Mouse (Mus musculus): Measurements from ENCODE around the gene Wdr83os. TPM values are rescaled to one million over a fixed set of nuclear protein-coding genes. Genes with fewer than 3 reads are reported as not detected.
"Not testable (repeated sequence)": the region's sequence is repeated elsewhere in the genome, so short reads cannot be mapped to it uniquely, and the experiment has no call there.

Wdr83os gene
- polyA plus RNA-seq, 2 experiments: 87.2 to 139 TPM

DNA sequence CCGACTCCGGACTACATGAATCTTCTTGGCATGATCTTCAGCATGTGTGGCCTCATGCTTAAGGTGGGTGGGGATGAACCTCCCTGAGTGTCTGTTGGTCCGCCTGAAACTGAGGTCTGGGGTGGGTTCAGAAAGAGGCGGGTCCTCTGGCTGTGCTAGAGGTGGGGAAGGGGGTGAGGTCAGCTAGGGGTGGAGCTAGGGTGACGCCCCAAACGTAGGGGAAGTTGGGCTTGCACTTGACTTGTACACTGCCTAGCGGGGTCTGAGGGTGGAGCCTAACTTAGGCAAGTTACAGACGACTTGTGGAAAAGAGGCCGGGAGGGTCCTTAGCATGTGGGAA is 646 bp downstream of the Wdr83os start, which contains the start of gene Wdr83:
Wdr83 (minus strand) TSS at position 91 of the 340 bp plus-strand sequence.
- peak within 1 kb of the TSS; percentile 65 for H3K27ac ChIP-seq (replicated peaks; ENCODE audit: low read depth, low read length)
- peak within 1 kb of the TSS; percentile 63 for H3K4me3 ChIP-seq (replicated peaks; ENCODE audit: low read length)
- H3K4me1 ChIP-seq (ENCODE audit: control insufficient read depth, insufficient read depth, low read length): peaks cover 16% of the 10 kb centered on the region
- no peak for TF ChIP-seq POLR2A (IDR thresholded peaks at IDR 0.05; ENCODE audit: borderline replicate concordance, extremely low read depth, insufficient read depth, insufficient read length)
- under 1% methylated on average over 9 of the region's 9 CpGs for WGBS
- ATAC-seq (ENCODE audit: low FRiP score, low read depth) (peak; percentile 56; the same call in 1 of the 2 replicates), DNase-seq (ENCODE audit: low spot score) (peak; percentile 58)
- peak within 1 kb of the TSS; percentile 92 for H3K4me2 ChIP-seq (replicated peaks; ENCODE audit: low read depth, low read length, severe bottlenecking)
- peak within 1 kb of the TSS; percentile 71 for H3K9ac ChIP-seq (ENCODE audit: low read depth, low read length, severe bottlenecking)
- H3K27me3 ChIP-seq (ENCODE audit: control insufficient read depth, insufficient read depth, low read length): no peaks in the 10 kb centered on the region
- no peaks in the 10 kb centered on the region for H3K9me3 ChIP-seq (ENCODE audit: control insufficient read depth, low read length)
- H3K36me3 ChIP-seq (ENCODE audit: control insufficient read depth, insufficient read depth, low read length): peaks cover 23% of the 10 kb centered on the region

DNA sequence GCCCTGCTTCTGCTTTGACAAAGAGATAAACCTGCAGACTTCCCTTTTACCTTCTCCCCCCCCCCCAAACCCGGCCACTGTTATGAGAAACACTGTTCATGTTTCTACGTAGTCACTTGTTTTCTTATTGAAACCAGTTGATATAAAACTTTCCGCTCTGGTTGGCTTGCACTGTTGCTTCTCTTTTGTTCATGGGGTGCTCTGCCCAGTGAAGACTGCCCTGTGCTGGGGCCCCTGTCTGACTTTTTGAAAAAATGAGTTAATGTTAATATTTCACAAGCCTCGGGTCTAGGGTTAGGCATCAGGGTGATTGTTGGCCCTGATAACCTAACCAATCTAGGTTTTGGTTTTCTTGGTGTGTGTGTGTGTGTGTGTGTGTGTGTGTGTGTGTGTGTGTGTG is 1.6 kb downstream of the Wdr83os start:
- H3K4me3 ChIP-seq (replicated peaks; ENCODE audit: low read length); DNase-seq (ENCODE audit: low spot score); H3K9ac ChIP-seq (ENCODE audit: low read depth, low read length, severe bottlenecking); H3K27ac ChIP-seq (replicated peaks; ENCODE audit: low read depth, low read length); H3K4me2 ChIP-seq (replicated peaks; ENCODE audit: low read depth, low read length, severe bottlenecking); ATAC-seq (ENCODE audit: low FRiP score, low read depth); H3K9me3 ChIP-seq (ENCODE audit: control insufficient read depth, low read length); H3K27me3 ChIP-seq (ENCODE audit: control insufficient read depth, insufficient read depth, low read length): not testable (repeated sequence)
- Histone ChIP-seq H3K36me3 (ENCODE audit: control insufficient read depth, insufficient read depth, low read length) (peaks cover 27% of the 10 kb centered on the region), H3K4me1 (ENCODE audit: control insufficient read depth, insufficient read depth, low read length) (peaks cover 16% of the 10 kb centered on the region)
- WGBS: 87% methylated on average over 4 of the region's 4 CpGs

GRCm38 (mm10) chr8:85083108-85083813 is 2.7 kb downstream of the Wdr83os start, which contains the start of gene Man2b1:
Gene Man2b1 (plus strand): TSS chr8:85083270.
- Histone ChIP-seq H3K36me3 (ENCODE audit: control insufficient read depth, insufficient read depth, low read length) (peaks cover 30% of the 10 kb centered on the region), H3K4me2 (replicated peaks; ENCODE audit: low read depth, low read length, severe bottlenecking) (peak within 1 kb of the TSS; percentile 70), H3K27me3 (ENCODE audit: control insufficient read depth, insufficient read depth, low read length) (no peaks in the 10 kb centered on the region), H3K9ac (ENCODE audit: low read depth, low read length, severe bottlenecking) (peak within 1 kb of the TSS; percentile 61), H3K9me3 (ENCODE audit: control insufficient read depth, low read length) (no peaks in the 10 kb centered on the region), H3K27ac (replicated peaks; ENCODE audit: low read depth, low read length) (no peak within 1 kb of the TSS), H3K4me3 (replicated peaks; ENCODE audit: low read length) (peak within 1 kb of the TSS; percentile 58), H3K4me1 (ENCODE audit: control insufficient read depth, insufficient read depth, low read length) (peaks cover 16% of the 10 kb centered on the region)
- no peak for TF ChIP-seq POLR2A (IDR thresholded peaks at IDR 0.05; ENCODE audit: borderline replicate concordance, extremely low read depth, insufficient read depth, insufficient read length)
- ATAC-seq (ENCODE audit: low FRiP score, low read depth) (peak; percentile 78), DNase-seq (ENCODE audit: low spot score) (peak; percentile 86)
- under 1% methylated on average over 30 of the region's 30 CpGs for WGBS

- DNase-seq (ENCODE audit: low spot score): no peak
- peaks cover 32% of the 10 kb centered on the region for H3K36me3 ChIP-seq (ENCODE audit: control insufficient read depth, insufficient read depth, low read length)
- H3K27me3 ChIP-seq (ENCODE audit: control insufficient read depth, insufficient read depth, low read length): no peaks in the 10 kb centered on the region
- H3K27ac ChIP-seq (replicated peaks; ENCODE audit: low read depth, low read length): no peak overlapping the region
- no peaks in the 10 kb centered on the region for H3K9me3 ChIP-seq (ENCODE audit: control insufficient read depth, low read length)
- no peak overlapping the region for H3K4me3 ChIP-seq (replicated peaks; ENCODE audit: low read length)
- no peak for TF ChIP-seq POLR2A (IDR thresholded peaks at IDR 0.05; ENCODE audit: borderline replicate concordance, extremely low read depth, insufficient read depth, insufficient read length)
- peaks cover 15% of the 10 kb centered on the region for H3K4me1 ChIP-seq (ENCODE audit: control insufficient read depth, insufficient read depth, low read length)
- no peak overlapping the region for H3K9ac ChIP-seq (ENCODE audit: low read depth, low read length, severe bottlenecking)
- no peak overlapping the region for H3K4me2 ChIP-seq (replicated peaks; ENCODE audit: low read depth, low read length, severe bottlenecking)
- WGBS: 93% methylated on average over 8 of the region's 8 CpGs
- no peak for ATAC-seq (ENCODE audit: low FRiP score, low read depth)
Measured at GRCm38 (mm10) chr8:85084633-85085032, 4.1 kb downstream of the Wdr83os start.

DNA sequence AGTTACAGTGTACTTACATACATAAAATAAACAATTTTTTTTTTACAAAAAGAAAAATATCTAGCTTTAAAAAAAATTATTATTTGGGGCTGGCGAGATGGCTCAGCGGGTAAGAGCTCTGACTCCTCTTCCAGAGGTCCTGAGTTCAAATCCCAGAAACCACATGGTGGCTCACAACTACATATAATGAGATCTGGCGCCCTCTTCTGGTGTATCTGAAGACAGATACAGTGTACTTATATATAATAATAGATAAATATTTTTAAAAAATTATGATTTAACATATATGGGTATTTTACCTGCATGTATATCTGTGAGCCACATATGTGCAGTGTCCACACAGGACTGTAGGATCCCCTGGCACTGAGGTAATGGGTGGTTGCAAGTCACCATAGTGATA is 5.7 kb downstream of the Wdr83os start:
- ATAC-seq (ENCODE audit: low FRiP score, low read depth): no peak
- H3K4me1 ChIP-seq (ENCODE audit: control insufficient read depth, insufficient read depth, low read length): peaks cover 12% of the 10 kb centered on the region; the same call in 1 of the 2 replicates
- no peak overlapping the region for H3K9ac ChIP-seq (ENCODE audit: low read depth, low read length, severe bottlenecking)
- H3K4me3 ChIP-seq (replicated peaks; ENCODE audit: low read length): no peak overlapping the region
- no peak for TF ChIP-seq POLR2A (IDR thresholded peaks at IDR 0.05; ENCODE audit: borderline replicate concordance, extremely low read depth, insufficient read depth, insufficient read length)
- DNase-seq (ENCODE audit: low spot score): no peak
- H3K36me3 ChIP-seq (ENCODE audit: control insufficient read depth, insufficient read depth, low read length): peaks cover 32% of the 10 kb centered on the region
- no peak overlapping the region for H3K4me2 ChIP-seq (replicated peaks; ENCODE audit: low read depth, low read length, severe bottlenecking)
- H3K27me3 ChIP-seq (ENCODE audit: control insufficient read depth, insufficient read depth, low read length): no peaks in the 10 kb centered on the region
- H3K9me3 ChIP-seq (ENCODE audit: control insufficient read depth, low read length): no peaks in the 10 kb centered on the region
- WGBS: 83% methylated on average over 3 of the region's 3 CpGs
- H3K27ac ChIP-seq (replicated peaks; ENCODE audit: low read depth, low read length): no peak overlapping the region
